8 mouse cellular contexts compared by ENCODE assay signal in the genomic region with DNA sequence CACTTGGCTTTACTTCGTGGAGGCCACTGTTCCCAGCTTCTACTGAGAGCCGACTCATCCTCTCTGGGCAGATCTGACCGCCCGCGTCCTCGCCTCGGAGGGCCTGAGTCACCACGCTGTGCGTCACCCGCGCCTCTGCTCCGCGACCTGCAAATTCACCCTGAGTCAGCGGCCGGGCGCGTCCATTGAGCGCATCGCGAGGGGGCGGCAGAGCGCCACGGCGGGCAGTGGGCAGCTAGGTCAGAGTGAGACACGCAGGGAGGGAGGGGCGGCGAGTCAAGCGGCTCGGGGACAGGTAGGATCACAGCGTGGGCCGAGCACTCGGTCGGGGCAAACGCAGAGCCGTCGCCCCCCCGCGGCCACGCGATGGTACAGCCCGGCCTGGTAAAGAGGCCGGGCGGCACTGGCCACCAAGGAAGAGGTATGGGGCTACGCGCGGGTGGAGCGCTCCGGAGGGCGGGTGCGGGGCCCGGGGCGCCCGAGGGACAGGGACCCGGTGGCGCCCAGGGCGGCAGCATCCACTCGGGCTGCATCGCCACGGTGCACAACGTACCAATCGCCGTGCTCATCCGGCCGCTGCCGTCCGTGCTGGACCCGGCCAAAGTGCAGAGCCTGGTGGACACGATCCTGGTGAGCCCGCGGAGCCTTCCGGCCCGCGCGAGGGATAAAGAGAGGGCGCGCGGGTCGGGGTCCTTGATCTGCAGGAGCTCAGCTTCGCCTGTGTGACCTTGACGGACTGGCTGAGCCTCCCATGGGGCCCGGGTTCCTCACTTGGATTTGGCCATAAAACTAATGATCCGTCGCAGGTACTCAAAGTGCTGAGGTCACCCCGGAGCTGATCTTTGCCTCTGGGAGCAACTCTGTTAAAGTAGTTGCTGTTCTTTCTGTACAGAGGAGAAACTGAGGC. TPM values are rescaled to one million over a fixed set of nuclear protein-coding genes. Genes with fewer than 3 reads are reported as not detected.
A peak's percentile ranks its signal among the peaks of the same experiment; 100 is the strongest.
DNase-seq lines count a peak whose midpoint lies in the region; ATAC-seq and TF ChIP-seq lines count a peak whose summit lies in the region.

Gene Srxn1, plus strand, starts transcription at position 199 of the 907 bp plus-strand sequence.

- 2% methylated on average over 76 of the region's 84 CpGs for WGBS in lung, postnatal 0 days

- TF ChIP-seq CTCF in lung, postnatal 0 days (IDR thresholded peaks at IDR 0.05): peak; percentile 80

- peak within 1 kb of the TSS; percentile 54 for H3K9ac ChIP-seq in lung, postnatal 0 days (replicated peaks; ENCODE audit: low read depth)

- H3K36me3 ChIP-seq in lung, postnatal 0 days (ENCODE audit: insufficient read depth, low read length): no peaks in the 10 kb centered on the region

- H3K4me1 ChIP-seq in lung, postnatal 0 days (ENCODE audit: insufficient read depth, low read depth, low read length): 0 out of 2 replicates have a peak, but pooled peaks cover 6% of the 10 kb centered on the region

- no peaks in the 10 kb centered on the region for H3K27me3 ChIP-seq in lung, postnatal 0 days (replicated peaks; ENCODE audit: insufficient read depth, low read length)

- 0 out of 2 replicates have a peak within 1 kb of the TSS, but pooled peaks have one; percentile 21 for H3K27ac ChIP-seq in lung, postnatal 0 days (ENCODE audit: low read length)

- no peaks in the 10 kb centered on the region for H3K9me3 ChIP-seq in lung, postnatal 0 days (ENCODE audit: low read length)

- H3K4me2 ChIP-seq in lung, postnatal 0 days (replicated peaks; ENCODE audit: low read depth, low read length): peak within 1 kb of the TSS; percentile 86

- ATAC-seq in frontal cortex, adult (ENCODE audit: low TSS enrichment): peak; percentile 74
- peak; percentile 87 to 92 for ATAC-seq in hematopoietic stem cell, adult 5-6 weeks (replicated peaks in 1 of 2; ENCODE audit: insufficient read depth in 1 of 2, low FRiP score in 2 of 2, low TSS enrichment in 1 of 2, low read depth in 1 of 2, poor library complexity in 2 of 2, severe bottlenecking in 2 of 2)
- ATAC-seq in lung, postnatal 0 days: peak; percentile 97

- DNase-seq in Muller cell, postnatal 12 days (ENCODE audit: inconsistent ontology term): peak; percentile 97
- DNase-seq in cerebellum, adult 9-11 months: peak; percentile 96
- DNase-seq in layer of hippocampus, postnatal 10 days (ENCODE audit: low spot score in 2 of 2): peak; percentile 72 to 84
- peak; percentile 96 for DNase-seq in lung, postnatal 0 days (ENCODE audit: low spot score)
- peak; percentile 63 for DNase-seq in ovary, postnatal 10 days (ENCODE audit: low spot score)
- DNase-seq in thymus, postnatal 14 days: peak; percentile 45

- no peak for TF ChIP-seq EP300 in lung, postnatal 0 days (IDR thresholded peaks at IDR 0.05)

- peak within 1 kb of the TSS; percentile 58 for H3K4me3 ChIP-seq in lung, postnatal 0 days (ENCODE audit: low read depth, low read length)

RNA-seq across cellular contexts. Expression of gene Srxn1, which starts in this region (rescaled TPM):
- 13.4 and 16.3 TPM in 2 replicates for total RNA-seq in hematopoietic stem cell, adult 5-6 weeks (2017)
- 10 to 100 TPM; 40.4 to 43.0 TPM for total RNA-seq in layer of hippocampus, postnatal 10 days (2021)
- polyA plus RNA-seq in lung, postnatal 0 days (2015; fragmentation: Nextera tagmentation; extraction: Ambion mirVana): 8.9 and 9.4 TPM in 2 replicates

Comparison
In these comparisons a context has a peak if more than half of its experiments do, and no peak if none do; other contexts are left out.
1. Peak in every context shown above with its lines: DNase-seq, ATAC-seq, H3K4me3 ChIP-seq and H3K27ac ChIP-seq.
2. DNase-seq: peak in every context shown above with its lines; median percentile 97 in Muller cell, postnatal 12 days; 96 in cerebellum, adult 9-11 months; 96 in lung, postnatal 0 days; 78 in layer of hippocampus, postnatal 10 days; 63 in ovary, postnatal 10 days; 45 in thymus, postnatal 14 days.